Mouse (Mus musculus): Measurements from ENCODE around the gene Plau.

The Plau gene

GRCm38 (mm10) chr14:20836171-20836904, at the start of gene Plau:
Plau (plus strand) TSS chr14:20836660.
- DNase-seq = peak; percentile 62

GRCm38 (mm10) chr14:20788151-20788550, 48.3 kb upstream of the Plau start:
- no peak for DNase-seq

GRCm38 (mm10) chr14:20789593-20789992, 46.9 kb upstream of the Plau start:
- DNase-seq = no peak

- no peak for DNase-seq
These were observed 46.0 kb upstream of the Plau start for GRCm38 (mm10) chr14:20790445-20790844.

- no peak for DNase-seq
These were observed 45.5 kb upstream of the Plau start for GRCm38 (mm10) chr14:20790996-20791395.

- peak; percentile 19 to 25 for DNase-seq
These were observed 44.8 kb upstream of the Plau start for GRCm38 (mm10) chr14:20791511-20792242.

GRCm38 (mm10) chr14:20792243-20792921, 44.1 kb upstream of the Plau start:
- DNase-seq = no peak

GRCm38 (mm10) chr14:20792922-20793757, 43.3 kb upstream of the Plau start:
- DNase-seq = peak in 1 of 2 experiments; percentile 13

GRCm38 (mm10) chr14:20793758-20794531, 42.5 kb upstream of the Plau start, which contains the start of gene Camk2g:
Camk2g (minus strand) TSS chr14:20794088.
- peak; percentile 80 to 82 for DNase-seq

- DNase-seq = no peak
These were observed 41.9 kb upstream of the Plau start for GRCm38 (mm10) chr14:20794589-20794988.

- no peak for DNase-seq
These were observed 40.9 kb upstream of the Plau start for GRCm38 (mm10) chr14:20795423-20796152.

GRCm38 (mm10) chr14:20796170-20796569, 40.3 kb upstream of the Plau start:
- DNase-seq = no peak

GRCm38 (mm10) chr14:20796643-20797042, 39.8 kb upstream of the Plau start:
- DNase-seq = no peak

- DNase-seq = no peak
These were observed 38.2 kb upstream of the Plau start for GRCm38 (mm10) chr14:20798300-20798699.

GRCm38 (mm10) chr14:20798761-20799160, 37.7 kb upstream of the Plau start:
- peak; percentile 95 to 96 for DNase-seq

- DNase-seq = no peak
These were observed 33.4 kb upstream of the Plau start for GRCm38 (mm10) chr14:20802926-20803605.

GRCm38 (mm10) chr14:20803606-20803938, 32.9 kb upstream of the Plau start:
- DNase-seq = peak; percentile 81 to 82

GRCm38 (mm10) chr14:20804481-20804880, 32.0 kb upstream of the Plau start:
- DNase-seq = no peak

- no peak for DNase-seq
These were observed 31.3 kb upstream of the Plau start for GRCm38 (mm10) chr14:20804964-20805672.

Measured in B cell, adult 2 months (primary cell).